ENCODE assay signal across 8 mouse cellular contexts in genomic region chr7:109174337-109174948, GRCm38 (mm10). TPM values are rescaled to one million over a fixed set of nuclear protein-coding genes. Genes with fewer than 3 reads are reported as not detected.
DNase-seq lines count a peak whose midpoint lies in the region; ATAC-seq and TF ChIP-seq lines count a peak whose summit lies in the region.

No protein-coding gene starts in this region.

- DNase-seq in thymus, adult 2 months: no peak
- DNase-seq in thymus, postnatal 36 days: no peak
- peak; percentile 69 for DNase-seq in kidney, postnatal 10 days
- peak; percentile 60 for DNase-seq in retina, postnatal 1 day
- no peak for DNase-seq in thymus, adult 18-20 months

- 5% methylated on average over 31 of the region's 31 CpGs for WGBS in thymus, adult 2 months
- 5% methylated on average over 31 of the region's 31 CpGs for WGBS in embryonic facial prominence, embryonic 15.5 days
- 6% methylated on average over 31 of the region's 31 CpGs for WGBS in heart, embryonic 15.5 days
- 4% methylated on average over 31 of the region's 31 CpGs for WGBS in liver, embryonic 16.5 days (ENCODE audit: insufficient replicate concordance)

- H3K4me3 ChIP-seq in thymus, adult 2 months (ENCODE audit: control insufficient read depth, insufficient read depth, low read length): peak overlapping the region; percentile 13; the same call in 1 of the 2 replicates
- peak overlapping the region; percentile 66 for H3K4me3 ChIP-seq in embryonic facial prominence, embryonic 15.5 days (replicated peaks)
- peak overlapping the region; percentile 62 for H3K4me3 ChIP-seq in heart, embryonic 15.5 days
- peak overlapping the region; percentile 49 for H3K4me3 ChIP-seq in liver, embryonic 16.5 days (ENCODE audit: low read depth, low read length)

- no peaks in the 10 kb centered on the region for H3K4me1 ChIP-seq in thymus, adult 2 months (replicated peaks; ENCODE audit: control insufficient read depth, insufficient read depth, low read length)
- H3K4me1 ChIP-seq in embryonic facial prominence, embryonic 15.5 days: peaks cover 23% of the 10 kb centered on the region
- H3K4me1 ChIP-seq in heart, embryonic 15.5 days (replicated peaks): peaks cover 23% of the 10 kb centered on the region
- H3K4me1 ChIP-seq in liver, embryonic 16.5 days (ENCODE audit: control insufficient read depth, low read depth, low read length): no peaks in the 10 kb centered on the region; the same call in 1 of the 2 replicates

- ATAC-seq in embryonic facial prominence, embryonic 15.5 days (ENCODE audit: insufficient number of reproducible peaks, low FRiP score, low TSS enrichment, low read depth): 0 out of 2 replicates have a peak, but pooled peaks have one; percentile 15
- 0 out of 2 replicates have a peak, but pooled peaks have one; percentile 7 for ATAC-seq in heart, embryonic 15.5 days (replicated peaks; ENCODE audit: insufficient number of reproducible peaks, insufficient read depth, low FRiP score, low read depth)
- ATAC-seq in liver, embryonic 16.5 days (ENCODE audit: low read depth): peak; percentile 16; the same call in 1 of the 2 replicates

- H3K4me2 ChIP-seq in embryonic facial prominence, embryonic 15.5 days (replicated peaks): peak overlapping the region; percentile 97
- peak overlapping the region; percentile 96 for H3K4me2 ChIP-seq in heart, embryonic 15.5 days
- H3K4me2 ChIP-seq in liver, embryonic 16.5 days (ENCODE audit: low read depth, low read length): peak overlapping the region; percentile 60

- H3K9me3 ChIP-seq in embryonic facial prominence, embryonic 15.5 days (replicated peaks): no peaks in the 10 kb centered on the region
- no peaks in the 10 kb centered on the region for H3K9me3 ChIP-seq in heart, embryonic 15.5 days (replicated peaks)
- no peaks in the 10 kb centered on the region for H3K9me3 ChIP-seq in liver, embryonic 16.5 days (replicated peaks; ENCODE audit: control insufficient read depth, low read length)

- H3K36me3 ChIP-seq in thymus, adult 2 months (ENCODE audit: control insufficient read depth, insufficient read depth, low read length): no peaks in the 10 kb centered on the region
- H3K36me3 ChIP-seq in embryonic facial prominence, embryonic 15.5 days: no peaks in the 10 kb centered on the region
- H3K36me3 ChIP-seq in heart, embryonic 15.5 days: no peaks in the 10 kb centered on the region
- H3K36me3 ChIP-seq in liver, embryonic 16.5 days (ENCODE audit: control insufficient read depth, insufficient read depth): no peaks in the 10 kb centered on the region

- TF ChIP-seq POLR2A in thymus, adult 2 months (IDR thresholded peaks at IDR 0.05; ENCODE audit: control insufficient read depth, extremely low read depth, insufficient read depth, low read length, poor library complexity): no peak

- TF ChIP-seq CTCF in thymus, adult 2 months (IDR thresholded peaks at IDR 0.05; ENCODE audit: borderline replicate concordance, control insufficient read depth, extremely low read depth, insufficient read depth, low read length, poor library complexity): no peak

- no peak overlapping the region for H3K27ac ChIP-seq in thymus, adult 2 months (ENCODE audit: control insufficient read depth, insufficient read depth, low read length)
- H3K27ac ChIP-seq in embryonic facial prominence, embryonic 15.5 days (replicated peaks): peak overlapping the region; percentile 69
- no peak overlapping the region for H3K27ac ChIP-seq in heart, embryonic 15.5 days
- no peak overlapping the region for H3K27ac ChIP-seq in liver, embryonic 16.5 days (ENCODE audit: low read length)

- peaks cover 3% of the 10 kb centered on the region; the same call in 1 of the 2 replicates for H3K27me3 ChIP-seq in thymus, adult 2 months (ENCODE audit: control insufficient read depth, insufficient read depth, low read length)
- peaks cover 41% of the 10 kb centered on the region for H3K27me3 ChIP-seq in embryonic facial prominence, embryonic 15.5 days
- peaks cover 69% of the 10 kb centered on the region for H3K27me3 ChIP-seq in heart, embryonic 15.5 days
- H3K27me3 ChIP-seq in liver, embryonic 16.5 days (ENCODE audit: control insufficient read depth, insufficient read depth, low read depth, low read length): peaks cover 58% of the 10 kb centered on the region

- H3K9ac ChIP-seq in embryonic facial prominence, embryonic 15.5 days: peak overlapping the region; percentile 51
- H3K9ac ChIP-seq in heart, embryonic 15.5 days: peak overlapping the region; percentile 55
- H3K9ac ChIP-seq in liver, embryonic 16.5 days (ENCODE audit: low read depth, low read length): no peak overlapping the region

RNA-seq across cellular contexts. Expression of gene Lmo1, which starts 0.6 kb away (rescaled TPM):
- polyA plus RNA-seq in thymus, adult 2 months (2012; rRNA removed): 6.3 and 6.7 TPM in 2 replicates
- 82.9 and 91.6 TPM in 2 replicates for polyA plus RNA-seq in embryonic facial prominence, embryonic 15.5 days (2015; fragmentation: Nextera tagmentation; extraction: Ambion mirVana)
- 2.4 and 4.3 TPM in 2 replicates for polyA plus RNA-seq in heart, embryonic 15.5 days (2015; fragmentation: Nextera tagmentation; extraction: Ambion mirVana)
- polyA plus RNA-seq in liver, embryonic 16.5 days (2015; fragmentation: Nextera tagmentation; extraction: Ambion mirVana): 1.0 and 1.1 TPM in 2 replicates

Comparison
In these comparisons a context has a peak if more than half of its experiments do, and no peak if none do; other contexts are left out.
1. DNase-seq: peak in kidney, postnatal 10 days (single experiment) and retina, postnatal 1 day (single experiment); none in thymus, adult 2 months (single experiment), thymus, postnatal 36 days (0 of 2) and thymus, adult 18-20 months (0 of 2).
2. H3K4me3 ChIP-seq: peak in every context shown above with its lines; median percentile 66 in embryonic facial prominence, embryonic 15.5 days; 62 in heart, embryonic 15.5 days; 49 in liver, embryonic 16.5 days; 13 in thymus, adult 2 months.
3. RNA of gene Lmo1, which starts 0.6 kb away (polyA plus RNA-seq): 82.9 to 91.6 TPM in embryonic facial prominence, embryonic 15.5 days; 6.3 to 6.7 TPM in thymus, adult 2 months, 2.4 to 4.3 TPM in heart, embryonic 15.5 days and 1.0 to 1.1 TPM in liver, embryonic 16.5 days; every median in the first group is over 10 times any median in the second.
4. Peak in every context shown above with its lines, with median percentiles within 50 percentile points of each other: ATAC-seq and H3K4me2 ChIP-seq.